Mouse (Mus musculus): ENCODE data around the gene Olfr510. TPM values are rescaled to one million over a fixed set of nuclear protein-coding genes. Genes with fewer than 3 reads are reported as not detected.

Olfr510 gene
- polyA plus RNA-seq, 1 experiment: not detected

DNA sequence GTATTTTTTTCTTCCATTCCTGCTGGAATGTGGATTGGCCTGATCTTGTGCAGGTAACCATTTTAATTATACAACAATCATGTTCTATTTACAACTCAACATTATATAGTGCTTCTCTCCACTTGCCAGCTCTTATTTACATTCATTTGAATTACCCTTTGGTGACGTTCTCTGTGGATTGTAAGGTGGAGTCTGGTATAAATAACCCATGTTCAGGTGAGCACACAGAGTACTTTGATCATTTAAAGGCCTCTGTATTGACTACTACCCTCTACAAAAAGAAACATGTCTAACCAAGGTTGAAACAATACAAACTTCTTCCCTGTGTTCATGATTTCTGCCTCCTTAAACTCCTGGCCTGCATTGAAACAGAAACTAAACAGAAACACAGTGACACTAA is 4.8 kb downstream of the Olfr510 start:
- H3K9ac ChIP-seq (ENCODE audit: low read depth, poor library complexity, severe bottlenecking): no peak overlapping the region
- H3K27ac ChIP-seq (ENCODE audit: insufficient read depth, low read length): no peak overlapping the region
- peaks cover 44% of the 10 kb centered on the region for H3K9me3 ChIP-seq (replicated peaks; ENCODE audit: control insufficient read depth, insufficient read depth, low read length, poor library complexity, severe bottlenecking)
- TF ChIP-seq CTCF (IDR thresholded peaks at IDR 0.05; ENCODE audit: low read depth, low read length) (no peak), POLR2A (IDR thresholded peaks at IDR 0.05; ENCODE audit: insufficient read depth, low read length) (no peak), EP300 (IDR thresholded peaks at IDR 0.05; ENCODE audit: insufficient read depth, low read depth, low read length) (no peak)
- no peaks in the 10 kb centered on the region for H3K4me1 ChIP-seq (ENCODE audit: control insufficient read depth, insufficient read depth, low read length)
- no peaks in the 10 kb centered on the region for H3K36me3 ChIP-seq (ENCODE audit: control insufficient read depth, insufficient read depth, low read length, poor library complexity, severe bottlenecking)
- H3K27me3 ChIP-seq (ENCODE audit: control insufficient read depth, insufficient read depth, low read length, poor library complexity, severe bottlenecking): no peaks in the 10 kb centered on the region
- no peak overlapping the region for H3K4me3 ChIP-seq (ENCODE audit: low read depth, low read length)

DNA sequence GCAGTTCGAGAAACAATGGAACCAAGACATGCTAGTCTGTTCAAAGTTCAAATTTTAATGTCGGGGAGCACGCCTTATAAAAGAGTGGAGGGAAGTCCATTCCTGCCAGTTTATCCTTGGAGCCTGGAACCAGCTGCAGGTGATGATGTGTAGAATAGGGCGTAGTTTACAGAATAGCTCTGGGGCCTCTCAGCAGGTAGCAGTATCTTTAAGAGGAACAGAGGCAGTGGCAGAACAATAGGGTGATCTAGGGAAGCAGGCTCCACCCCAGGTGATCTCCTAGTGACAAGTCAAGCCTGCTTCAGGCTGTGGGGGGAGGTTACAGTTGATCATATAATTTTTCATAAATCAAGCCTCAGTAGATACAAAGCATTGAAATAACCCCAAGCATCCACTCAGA is 12.7 kb downstream of the Olfr510 start:
- 0 out of 2 replicates have a peak, but pooled peaks have one; percentile 50 for TF ChIP-seq EP300 (IDR thresholded peaks at IDR 0.05; ENCODE audit: insufficient read depth, low read depth, low read length)
- TF ChIP-seq POLR2A (IDR thresholded peaks at IDR 0.05; ENCODE audit: insufficient read depth, low read length): no peak
- no peak for TF ChIP-seq CTCF (IDR thresholded peaks at IDR 0.05; ENCODE audit: low read depth, low read length)
- H3K27ac ChIP-seq (ENCODE audit: insufficient read depth, low read length): 0 out of 2 replicates have a peak overlapping the region, but pooled peaks have one; percentile 28
- H3K9ac ChIP-seq (ENCODE audit: low read depth, poor library complexity, severe bottlenecking): no peak overlapping the region
- H3K36me3 ChIP-seq (ENCODE audit: control insufficient read depth, insufficient read depth, low read length, poor library complexity, severe bottlenecking): no peaks in the 10 kb centered on the region
- H3K4me3 ChIP-seq (ENCODE audit: low read depth, low read length): no peak overlapping the region
- H3K4me1 ChIP-seq (ENCODE audit: control insufficient read depth, insufficient read depth, low read length): peaks cover 3% of the 10 kb centered on the region
- H3K9me3 ChIP-seq (replicated peaks; ENCODE audit: control insufficient read depth, insufficient read depth, low read length, poor library complexity, severe bottlenecking): peaks cover 25% of the 10 kb centered on the region
- H3K27me3 ChIP-seq (ENCODE audit: control insufficient read depth, insufficient read depth, low read length, poor library complexity, severe bottlenecking): no peaks in the 10 kb centered on the region

DNA sequence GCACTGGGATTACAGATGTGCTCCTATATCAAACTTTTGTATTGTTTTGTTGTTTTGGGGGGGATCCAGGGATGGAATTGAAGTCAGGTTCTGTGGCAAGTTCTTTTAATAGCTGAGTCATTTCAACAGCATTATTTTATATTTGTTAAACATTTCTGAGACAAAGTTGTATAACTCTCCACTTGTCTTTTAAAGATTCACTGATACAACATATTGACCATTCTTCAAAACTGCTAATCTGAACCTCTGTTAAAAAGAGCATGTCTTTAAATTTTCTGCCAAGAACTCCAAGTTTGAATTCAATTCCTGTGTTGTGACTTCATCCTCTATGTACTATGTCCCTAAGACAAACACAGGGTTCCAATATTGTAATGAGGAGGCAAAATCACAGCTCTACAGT is 46.8 kb downstream of the Olfr510 start, which contains the start of gene Olfr512:
Gene Olfr512 (plus strand): TSS at position 301 of the 400 bp plus-strand sequence.
- TF ChIP-seq POLR2A (IDR thresholded peaks at IDR 0.05; ENCODE audit: insufficient read depth, low read length): no peak
- TF ChIP-seq EP300 (IDR thresholded peaks at IDR 0.05; ENCODE audit: insufficient read depth, low read depth, low read length): no peak
- no peak for TF ChIP-seq CTCF (IDR thresholded peaks at IDR 0.05; ENCODE audit: low read depth, low read length)
- no peaks in the 10 kb centered on the region for H3K4me1 ChIP-seq (ENCODE audit: control insufficient read depth, insufficient read depth, low read length)
- H3K4me3 ChIP-seq (ENCODE audit: low read depth, low read length): no peak within 1 kb of the TSS
- H3K36me3 ChIP-seq (ENCODE audit: control insufficient read depth, insufficient read depth, low read length, poor library complexity, severe bottlenecking): no peaks in the 10 kb centered on the region
- H3K27ac ChIP-seq (ENCODE audit: insufficient read depth, low read length): no peak within 1 kb of the TSS
- no peaks in the 10 kb centered on the region for H3K9me3 ChIP-seq (replicated peaks; ENCODE audit: control insufficient read depth, insufficient read depth, low read length, poor library complexity, severe bottlenecking)
- no peak within 1 kb of the TSS for H3K9ac ChIP-seq (ENCODE audit: low read depth, poor library complexity, severe bottlenecking)
- H3K27me3 ChIP-seq (ENCODE audit: control insufficient read depth, insufficient read depth, low read length, poor library complexity, severe bottlenecking): no peaks in the 10 kb centered on the region

Other genes with a start within 250 kb of the Olfr510 start
- not detected in 2 replicates for gene Olfr497, start 246.0 kb upstream of the Olfr510 start, polyA plus RNA-seq (2011; ENCODE audit: insufficient read depth, insufficient read length, low read depth, missing spikeins)
- not detected in 2 replicates for gene Olfr498, start 201.1 kb upstream of the Olfr510 start, polyA plus RNA-seq (2011; ENCODE audit: insufficient read depth, insufficient read length, low read depth, missing spikeins)
- gene Olfr502, start 141.4 kb upstream of the Olfr510 start, polyA plus RNA-seq (2011; ENCODE audit: insufficient read depth, insufficient read length, low read depth, missing spikeins): not detected in 2 replicates
- not detected in 2 replicates for gene Olfr503, start 121.9 kb upstream of the Olfr510 start, polyA plus RNA-seq (2011; ENCODE audit: insufficient read depth, insufficient read length, low read depth, missing spikeins)
- gene Olfr504, start 100.6 kb upstream of the Olfr510 start, polyA plus RNA-seq (2011; ENCODE audit: insufficient read depth, insufficient read length, low read depth, missing spikeins): not detected in 2 replicates
- 0.20 TPM in 1 of 2 replicates, not detected in the other for gene Olfr506, start 55.6 kb upstream of the Olfr510 start, polyA plus RNA-seq (2011; ENCODE audit: insufficient read depth, insufficient read length, low read depth, missing spikeins)
- not detected in 2 replicates for gene Olfr507, start 44.6 kb upstream of the Olfr510 start, polyA plus RNA-seq (2011; ENCODE audit: insufficient read depth, insufficient read length, low read depth, missing spikeins)
- not detected in 2 replicates for gene Olfr508, start 36.4 kb upstream of the Olfr510 start, polyA plus RNA-seq (2011; ENCODE audit: insufficient read depth, insufficient read length, low read depth, missing spikeins)
- gene Olfr509, start 14.5 kb upstream of the Olfr510 start, polyA plus RNA-seq (2011; ENCODE audit: insufficient read depth, insufficient read length, low read depth, missing spikeins): not detected in 2 replicates
- gene Olfr512, start 46.9 kb downstream of the Olfr510 start, polyA plus RNA-seq (2011; ENCODE audit: insufficient read depth, insufficient read length, low read depth, missing spikeins): not detected in 2 replicates
- not detected in 2 replicates for gene Olfr513, start 84.6 kb downstream of the Olfr510 start, polyA plus RNA-seq (2011; ENCODE audit: insufficient read depth, insufficient read length, low read depth, missing spikeins)
- not detected in 2 replicates for gene Olfr514, start 159.6 kb downstream of the Olfr510 start, polyA plus RNA-seq (2011; ENCODE audit: insufficient read depth, insufficient read length, low read depth, missing spikeins)
- not detected in 2 replicates for gene Olfr516, start 184.1 kb downstream of the Olfr510 start, polyA plus RNA-seq (2011; ENCODE audit: insufficient read depth, insufficient read length, low read depth, missing spikeins)
- gene Olfr517, start 206.0 kb downstream of the Olfr510 start, polyA plus RNA-seq (2011; ENCODE audit: insufficient read depth, insufficient read length, low read depth, missing spikeins): not detected in 2 replicates
- not detected in 2 replicates for gene Olfr518, start 218.6 kb downstream of the Olfr510 start, polyA plus RNA-seq (2011; ENCODE audit: insufficient read depth, insufficient read length, low read depth, missing spikeins)
- not detected in 2 replicates for gene Olfr519, start 228.0 kb downstream of the Olfr510 start, polyA plus RNA-seq (2011; ENCODE audit: insufficient read depth, insufficient read length, low read depth, missing spikeins)